Mouse (Mus musculus) heart, embryonic 14.5 days (tissue): ENCODE measurements around the gene Nppc. TPM values are rescaled to one million over a fixed set of nuclear protein-coding genes. Genes with fewer than 3 reads are reported as not detected.

ENCODE experiments used
- ATAC-seq: fragments of 200-750 bp; cut with Nextera tagmentation; 2 replicates; pipeline ENCODE4 v1.8.0; 2017; ENCODE audit warnings: low read depth, moderate TSS enrichment; ENCODE audit not compliant: insufficient number of reproducible peaks, insufficient read depth, low FRiP score
- H3K27ac ChIP-seq, 2 experiments: fragments of 200-500 bp in 1 of 2; fragments of 300-500 bp in 1 of 2; sonication (generic) in 1 of 2; replicated peaks in 1 of 2; 2 replicates each; pipeline ENCODE4 v1.5.1; 2012 to 2014; ENCODE audit warnings: low read depth in 2 of 2, low read length in 2 of 2, control low read depth in 1 of 2, mild to moderate bottlenecking in 1 of 2, mixed read lengths in 1 of 2; ENCODE audit not compliant: control insufficient read depth in 1 of 2, insufficient read depth in 1 of 2
- H3K27me3 ChIP-seq: fragments of 300-500 bp; sonication (generic); 2 replicates; pipeline ENCODE4 v1.6.1; 2014; ENCODE audit warnings: mild to moderate bottlenecking, low read length, control low read depth; ENCODE audit not compliant: control insufficient read depth, insufficient read depth
- H3K36me3 ChIP-seq: fragments of 300-500 bp; sonication (generic); 2 replicates; pipeline ENCODE4 v1.6.1; 2014; ENCODE audit warnings: mild to moderate bottlenecking, control low read depth, low read length, mixed read lengths; ENCODE audit not compliant: control insufficient read depth, insufficient read depth
- H3K4me1 ChIP-seq, 2 experiments: fragments of 200-500 bp in 1 of 2; fragments of 300-500 bp in 1 of 2; sonication (generic) in 1 of 2; 2 replicates each; pipeline ENCODE4 v1.6.1; 2012 to 2014; ENCODE audit warnings: low read length in 2 of 2, control low read depth in 1 of 2, mixed read lengths in 1 of 2; ENCODE audit not compliant: control insufficient read depth in 2 of 2, insufficient read depth in 2 of 2
- H3K4me2 ChIP-seq: fragments of 300-500 bp; sonication (generic); 2 replicates; pipeline ENCODE4 v1.6.1; 2014; ENCODE audit warnings: mild to moderate bottlenecking, low read length
- H3K4me3 ChIP-seq, 2 experiments: fragments of 200-500 bp in 1 of 2; fragments of 300-500 bp in 1 of 2; sonication (generic) in 1 of 2; 2 replicates each; pipeline ENCODE4 v1.5.1; 2012 to 2014; ENCODE audit warnings: low read length in 2 of 2, mild to moderate bottlenecking in 2 of 2, control low read depth in 1 of 2, low read depth in 1 of 2, moderate library complexity in 1 of 2; ENCODE audit not compliant: control insufficient read depth in 1 of 2, insufficient read depth in 1 of 2
- H3K9ac ChIP-seq: fragments of 300-500 bp; sonication (generic); 2 replicates; pipeline ENCODE4 v1.6.1; 2014; ENCODE audit warnings: mild to moderate bottlenecking, low read length
- H3K9me3 ChIP-seq: fragments of 300-500 bp; sonication (generic); 2 replicates; pipeline ENCODE4 v1.6.1; 2016; ENCODE audit warnings: low read length, control low read depth; ENCODE audit not compliant: control insufficient read depth
- WGBS: fragments of 180-500 bp; shearing (Covaris S2); extraction: QIAGEN DNeasy Blood & Tissue Kit; methylation state at CpG from one replicate; pipeline ENCODE4 v1.1.7; 2014; 5-methylcytosine and 5-hydroxymethylcytosine counted together
- polyA plus RNA-seq: library from polyadenylated mRNA; unstranded; fragments of >200 nt; fragmentation: Nextera tagmentation; extraction: Ambion mirVana; gene quantifications from 2 replicates; pipeline ENCODE4 v1.2.1, GENCODE M21; 2014

Gene Nppc
- polyA plus RNA-seq, 1 experiment from 2014 or later: 0.32 TPM

DNA sequence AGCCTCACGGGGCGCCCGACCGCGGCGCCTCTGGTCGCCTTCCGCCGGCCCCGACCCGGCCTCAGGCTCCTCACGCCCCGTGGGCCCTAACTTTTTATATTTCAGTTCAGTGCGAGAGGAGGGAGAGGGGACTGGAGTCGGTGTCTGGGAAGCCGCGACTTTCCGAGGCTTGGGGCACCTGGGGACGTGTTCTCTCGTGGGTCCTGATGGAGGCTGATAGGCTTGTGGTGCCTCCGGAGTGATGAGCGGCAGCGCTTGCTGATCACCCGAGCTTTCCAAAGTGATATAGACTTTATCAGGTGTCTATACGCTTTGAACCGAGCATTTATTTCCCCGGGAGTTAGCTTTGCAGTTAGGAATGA is 33.6 kb upstream of the Nppc start:
- peak overlapping the region; percentile 78 to 99 for H3K4me3 ChIP-seq
- peak overlapping the region; percentile 63 to 77 for H3K27ac ChIP-seq
- peak overlapping the region; percentile 93 for H3K4me2 ChIP-seq
- H3K4me1 ChIP-seq: peaks cover 3 to 4% of the 10 kb centered on the region in 2 experiments; a peak in 3 of 4 replicates
- H3K36me3 ChIP-seq: no peaks in the 10 kb centered on the region
- 2% methylated on average over 26 of the region's 27 CpGs for WGBS
- no peaks in the 10 kb centered on the region for H3K27me3 ChIP-seq
- peak overlapping the region; percentile 95 for H3K9ac ChIP-seq
- no peak for ATAC-seq
- no peaks in the 10 kb centered on the region for H3K9me3 ChIP-seq

- Histone ChIP-seq H3K9ac (peak within 1 kb of the TSS; percentile 95), H3K27me3 (no peaks in the 10 kb centered on the region), H3K4me3 (peak within 1 kb of the TSS; percentile 78 to 99), H3K4me1 (peaks cover 3 to 4% of the 10 kb centered on the region in 2 experiments; a peak in 3 of 4 replicates), H3K9me3 (no peaks in the 10 kb centered on the region), H3K27ac (peak within 1 kb of the TSS; percentile 63 to 77), H3K36me3 (no peaks in the 10 kb centered on the region), H3K4me2 (peak within 1 kb of the TSS; percentile 93)
- ATAC-seq: peak; percentile 82
- WGBS: 3% methylated on average over 47 of the region's 54 CpGs
These were observed 33.1 kb upstream of the Nppc start, which contains the start of gene Dis3l2 for GRCm38 (mm10) chr1:86703300-86703964. TSS of gene Dis3l2 (plus strand) at chr1:86703808.

GRCm38 (mm10) chr1:86700367-86700766 is 30.0 kb upstream of the Nppc start:
- Histone ChIP-seq H3K36me3 (no peaks in the 10 kb centered on the region), H3K4me1 (peaks cover 3 to 4% of the 10 kb centered on the region in 2 experiments; a peak in 3 of 4 replicates), H3K4me3 (no peak overlapping the region), H3K9me3 (no peaks in the 10 kb centered on the region), H3K4me2 (no peak overlapping the region), H3K27me3 (no peaks in the 10 kb centered on the region), H3K27ac (no peak overlapping the region), H3K9ac (no peak overlapping the region)
- no peak for ATAC-seq
- 22% methylated on average over 7 of the region's 7 CpGs for WGBS

- Histone ChIP-seq H3K4me1 (peaks cover 3 to 4% of the 10 kb centered on the region in 2 experiments; a peak in 3 of 4 replicates), H3K9me3 (no peaks in the 10 kb centered on the region), H3K27ac (no peak overlapping the region), H3K4me2 (no peak overlapping the region), H3K4me3 (no peak overlapping the region), H3K36me3 (no peaks in the 10 kb centered on the region), H3K9ac (no peak overlapping the region), H3K27me3 (no peaks in the 10 kb centered on the region)
- 62% methylated on average over 11 of the region's 11 CpGs for WGBS
- ATAC-seq: no peak
These were observed 29.2 kb upstream of the Nppc start for GRCm38 (mm10) chr1:86699346-86700136.

DNA sequence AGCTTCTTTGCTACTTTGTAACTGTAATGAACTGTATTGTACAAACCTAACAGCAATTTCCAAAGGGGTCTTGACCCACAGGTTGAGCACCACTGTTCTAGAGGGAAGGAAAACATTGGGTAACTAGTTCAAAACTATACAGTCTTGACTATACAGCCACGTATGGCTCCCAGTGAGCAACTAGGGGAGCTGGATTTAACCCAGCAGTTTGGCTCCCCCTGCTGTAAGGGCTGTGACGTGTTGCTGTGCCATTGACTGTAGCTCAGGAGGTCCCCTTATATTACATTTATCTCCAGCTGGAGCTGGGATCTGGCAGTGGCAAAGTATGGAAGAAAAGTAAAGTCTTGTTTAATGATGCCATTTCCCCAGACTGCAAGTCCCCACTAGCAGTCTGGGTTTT is 28.4 kb upstream of the Nppc start:
- ATAC-seq: no peak
- H3K27ac ChIP-seq: no peak overlapping the region
- H3K9me3 ChIP-seq: no peaks in the 10 kb centered on the region
- no peaks in the 10 kb centered on the region for H3K27me3 ChIP-seq
- WGBS: 31% methylated on average over 2 of the region's 2 CpGs
- H3K4me1 ChIP-seq: peaks cover 3 to 4% of the 10 kb centered on the region in 2 experiments; a peak in 3 of 4 replicates
- H3K4me2 ChIP-seq: no peak overlapping the region
- H3K9ac ChIP-seq: no peak overlapping the region
- no peak overlapping the region for H3K4me3 ChIP-seq
- no peaks in the 10 kb centered on the region for H3K36me3 ChIP-seq

DNA sequence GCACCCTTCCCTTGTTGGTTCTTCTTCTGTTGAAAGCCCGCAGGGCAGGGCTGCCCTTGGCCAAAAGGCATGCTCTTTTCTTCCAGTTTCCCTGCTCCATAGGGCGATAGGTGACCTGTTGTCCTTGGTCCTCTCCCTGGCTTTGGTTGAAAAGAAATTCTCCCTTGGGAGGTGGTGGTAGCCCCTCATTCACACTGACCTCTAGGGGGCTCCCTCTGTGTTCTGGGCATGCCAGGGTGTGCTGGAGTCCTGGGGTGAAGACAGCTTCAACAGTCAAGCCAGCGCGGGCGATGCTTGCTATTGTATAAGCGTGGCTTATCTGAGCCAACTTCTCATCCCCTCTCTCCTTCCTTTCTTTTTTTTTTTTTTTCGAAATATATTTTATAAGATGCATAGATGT is 26.6 kb upstream of the Nppc start:
- no peak overlapping the region for H3K9ac ChIP-seq
- 32% methylated on average over 7 of the region's 7 CpGs for WGBS
- H3K4me1 ChIP-seq: no peaks in the 10 kb centered on the region
- no peak overlapping the region for H3K27ac ChIP-seq
- no peak overlapping the region for H3K4me2 ChIP-seq
- no peak for ATAC-seq
- no peaks in the 10 kb centered on the region for H3K36me3 ChIP-seq
- H3K9me3 ChIP-seq: no peaks in the 10 kb centered on the region
- no peak overlapping the region for H3K4me3 ChIP-seq
- no peaks in the 10 kb centered on the region for H3K27me3 ChIP-seq

GRCm38 (mm10) chr1:86691027-86691426 is 20.7 kb upstream of the Nppc start:
- no peak overlapping the region for H3K4me3 ChIP-seq
- H3K36me3 ChIP-seq: no peaks in the 10 kb centered on the region
- no peak overlapping the region for H3K27ac ChIP-seq
- WGBS: 69% methylated on average over 5 of the region's 5 CpGs
- no peak for ATAC-seq
- no peaks in the 10 kb centered on the region for H3K4me1 ChIP-seq
- H3K9ac ChIP-seq: no peak overlapping the region
- H3K9me3 ChIP-seq: no peaks in the 10 kb centered on the region
- H3K27me3 ChIP-seq: no peaks in the 10 kb centered on the region
- H3K4me2 ChIP-seq: no peak overlapping the region
